ENCODE assay signal across 8 mouse cellular contexts in the genomic region with DNA sequence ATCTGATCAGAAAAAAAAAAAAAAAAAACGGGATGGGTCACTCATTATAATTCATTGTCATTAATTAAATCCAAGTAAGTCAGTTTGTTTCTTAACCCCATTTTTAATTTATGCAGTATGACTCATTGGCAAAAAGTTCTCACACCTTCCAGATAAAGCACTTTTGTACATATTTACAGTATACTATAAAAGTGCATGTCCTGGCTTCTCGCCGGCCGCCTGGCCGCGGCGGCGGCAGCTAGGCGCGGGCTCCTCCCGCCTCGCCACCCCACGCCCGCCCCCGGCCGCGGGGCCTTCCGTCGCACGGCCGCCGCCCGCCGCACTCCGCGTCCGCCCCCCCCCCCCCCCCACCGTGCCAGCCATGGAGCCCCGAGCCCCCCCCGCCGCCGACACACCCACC. TPM values are rescaled to one million over a fixed set of nuclear protein-coding genes. Genes with fewer than 3 reads are reported as not detected.
DNase-seq lines count a peak whose midpoint lies in the region; ATAC-seq and TF ChIP-seq lines count a peak whose summit lies in the region.
"Had no signal": no experiment of that assay in that cellular context is flagged by ENCODE, and none has a peak within 500 bp of the region (broad histone marks: within the 10 kb centered on the region; RNA-seq: fewer than 3 reads in every experiment).

No protein-coding gene starts in this region.

- no peak overlapping the region for H3K27ac ChIP-seq in neural tube, embryonic 11.5 days (ENCODE audit: low read depth, low read length)
- H3K27ac ChIP-seq in hindbrain, embryonic 10.5 days: no peak overlapping the region
- H3K27ac ChIP-seq in liver, embryonic 14.5 days: no peak overlapping the region

- no peaks in the 10 kb centered on the region for H3K4me1 ChIP-seq in neural tube, embryonic 11.5 days (ENCODE audit: control insufficient read depth, insufficient read depth, low read length)
- no peaks in the 10 kb centered on the region for H3K4me1 ChIP-seq in hindbrain, embryonic 10.5 days (replicated peaks)
- no peaks in the 10 kb centered on the region for H3K4me1 ChIP-seq in liver, embryonic 14.5 days (replicated peaks; ENCODE audit: control insufficient read depth in 2 of 2, insufficient read depth in 2 of 2, low read length in 1 of 2)

- H3K36me3 ChIP-seq in neural tube, embryonic 11.5 days (ENCODE audit: control insufficient read depth, insufficient read depth, low read length): no peaks in the 10 kb centered on the region
- no peaks in the 10 kb centered on the region for H3K36me3 ChIP-seq in hindbrain, embryonic 10.5 days
- no peaks in the 10 kb centered on the region for H3K36me3 ChIP-seq in liver, embryonic 14.5 days (replicated peaks; ENCODE audit: control insufficient read depth, insufficient read depth, low read depth)

- no peaks in the 10 kb centered on the region for H3K27me3 ChIP-seq in neural tube, embryonic 11.5 days (ENCODE audit: control insufficient read depth, insufficient read depth, low read length)
- no peaks in the 10 kb centered on the region for H3K27me3 ChIP-seq in hindbrain, embryonic 10.5 days (ENCODE audit: insufficient read depth, poor library complexity, severe bottlenecking)
- no peaks in the 10 kb centered on the region for H3K27me3 ChIP-seq in liver, embryonic 14.5 days (ENCODE audit: control insufficient read depth, insufficient read depth, low read length)

- H3K9me3 ChIP-seq in neural tube, embryonic 11.5 days (ENCODE audit: control insufficient read depth, low read length): no peaks in the 10 kb centered on the region
- peaks cover 6% of the 10 kb centered on the region; the same call in 1 of the 2 replicates for H3K9me3 ChIP-seq in hindbrain, embryonic 10.5 days
- H3K9me3 ChIP-seq in liver, embryonic 14.5 days (ENCODE audit: control insufficient read depth, low read length): no peaks in the 10 kb centered on the region

- no peak for ATAC-seq in neural tube, embryonic 11.5 days (ENCODE audit: insufficient read depth, low FRiP score, low TSS enrichment)
- no peak for ATAC-seq in liver, embryonic 14.5 days (ENCODE audit: insufficient read depth)

- peak; percentile 13 for DNase-seq in neural tube, embryonic 11.5 days (ENCODE audit: low spot score)
- no peak for DNase-seq in neural tube, embryonic 10.5 days (ENCODE audit: extremely low spot score, low spot score)
- DNase-seq in hindbrain, embryonic 10.5 days (ENCODE audit: low spot score): no peak
- DNase-seq in liver, embryonic 14.5 days (ENCODE audit: low read depth in 3 of 3, low spot score in 3 of 3): no peak
- no peak for DNase-seq in right cerebral cortex, postnatal 10 days (ENCODE audit: low spot score in 2 of 2)
- DNase-seq in right cerebral cortex, postnatal 14 days: no peak
- no peak for DNase-seq in gastrocnemius, postnatal 10 days
- DNase-seq: thymus, adult 2 months had no signal

- H3K4me2 ChIP-seq in neural tube, embryonic 11.5 days (ENCODE audit: low read depth): peak overlapping the region; percentile 51
- peak overlapping the region; percentile 46 for H3K4me2 ChIP-seq in liver, embryonic 14.5 days (ENCODE audit: low read depth)

- no peak overlapping the region for H3K9ac ChIP-seq in neural tube, embryonic 11.5 days (ENCODE audit: low read length)
- H3K9ac ChIP-seq in liver, embryonic 14.5 days (replicated peaks): no peak overlapping the region

- TF ChIP-seq CTCF in liver, embryonic 14.5 days (IDR thresholded peaks at IDR 0.05; ENCODE audit: low read depth): no peak

- TF ChIP-seq EP300 in liver, embryonic 14.5 days (IDR thresholded peaks at IDR 0.05; ENCODE audit: low read depth): no peak

- WGBS in neural tube, embryonic 11.5 days: 11% methylated on average over 28 of the region's 32 CpGs
- 9% methylated on average over 32 of the region's 32 CpGs for WGBS in hindbrain, embryonic 10.5 days
- WGBS in liver, embryonic 14.5 days (ENCODE audit: insufficient replicate concordance): 8% methylated on average over 26 of the region's 32 CpGs

- H3K4me3 ChIP-seq in neural tube, embryonic 11.5 days (ENCODE audit: low read depth, low read length): peak overlapping the region; percentile 31
- H3K4me3 ChIP-seq in hindbrain, embryonic 10.5 days: peak overlapping the region; percentile 46
- H3K4me3 ChIP-seq in liver, embryonic 14.5 days (ENCODE audit: insufficient read depth in 1 of 2, low read depth in 2 of 2, low read length in 2 of 2): peak overlapping the region in 1 of 2 experiments; percentile 31; a peak in 1 of 4 replicates

RNA-seq across cellular contexts. Expression of a gene that starts 27.1 kb away (rescaled TPM):
- 11.0 and 12.0 TPM in 2 replicates for polyA plus RNA-seq in neural tube, embryonic 11.5 days (2014; fragmentation: Nextera tagmentation; extraction: Ambion mirVana)
- 6.6 and 10.6 TPM in 2 replicates for polyA plus RNA-seq in hindbrain, embryonic 10.5 days (2016; fragmentation: Nextera tagmentation; extraction: Ambion mirVana)
- polyA plus RNA-seq in liver, embryonic 14.5 days (2012; rRNA removed): 0.15 and 0.45 TPM in 2 replicates
- 1.4 and 2.1 TPM in 2 replicates for polyA plus RNA-seq in liver, embryonic 14.5 days (2014; fragmentation: Nextera tagmentation; extraction: Ambion mirVana)
- 1 to 10 TPM; 1.1 to 1.5 TPM for total RNA-seq in gastrocnemius, postnatal 10 days (2021)

RNA-seq across cellular contexts. Expression of a gene that starts 45.5 kb away (rescaled TPM):
- polyA plus RNA-seq in neural tube, embryonic 11.5 days (2014; fragmentation: Nextera tagmentation; extraction: Ambion mirVana): not detected in 2 replicates
- 0.20 TPM in 1 of 2 replicates, not detected in the other for polyA plus RNA-seq in hindbrain, embryonic 10.5 days (2016; fragmentation: Nextera tagmentation; extraction: Ambion mirVana)
- polyA plus RNA-seq in liver, embryonic 14.5 days (2012; rRNA removed): 0.02 and 0.11 TPM in 2 replicates
- polyA plus RNA-seq in liver, embryonic 14.5 days (2014; fragmentation: Nextera tagmentation; extraction: Ambion mirVana): not detected in 2 replicates
- 100 to 1,000 TPM; 156 to 173 TPM for total RNA-seq in gastrocnemius, postnatal 10 days (2021)

RNA-seq across cellular contexts. Expression of a gene that starts 52.2 kb away (rescaled TPM):
- polyA plus RNA-seq in neural tube, embryonic 11.5 days (2014; fragmentation: Nextera tagmentation; extraction: Ambion mirVana): 34.6 and 36.7 TPM in 2 replicates
- 19.7 and 25.9 TPM in 2 replicates for polyA plus RNA-seq in hindbrain, embryonic 10.5 days (2016; fragmentation: Nextera tagmentation; extraction: Ambion mirVana)
- polyA plus RNA-seq in liver, embryonic 14.5 days (2012; rRNA removed): 1.1 and 2.3 TPM in 2 replicates
- 3.5 and 3.7 TPM in 2 replicates for polyA plus RNA-seq in liver, embryonic 14.5 days (2014; fragmentation: Nextera tagmentation; extraction: Ambion mirVana)
- total RNA-seq in gastrocnemius, postnatal 10 days (2021): 1 to 10 TPM; 4.1 to 5.8 TPM
